Mouse (Mus musculus) ES-E14 (cell line): Measurements from ENCODE around the gene Cpne4.

Source experiments
- CHD2 ChIP-seq: IDR thresholded peaks from 2 replicates; pipeline ENCODE4 v1.6.1; 2014; ENCODE audit warnings: mild to moderate bottlenecking, low read depth, low read length, inconsistent platforms
- HCFC1 ChIP-seq: IDR thresholded peaks from 2 replicates; pipeline ENCODE4 v1.6.1; 2012; ENCODE audit warnings: low read length, inconsistent platforms, borderline replicate concordance; ENCODE audit not compliant: insufficient read depth
- ZC3H11A ChIP-seq: IDR thresholded peaks from 2 replicates; pipeline ENCODE4 v1.6.1; 2012; ENCODE audit warnings: low read depth, mild to moderate bottlenecking, inconsistent platforms, low read length, borderline replicate concordance
- ZNF384 ChIP-seq: IDR thresholded peaks from 2 replicates; pipeline ENCODE4 v1.6.1; 2012; ENCODE audit warnings: low read depth, low read length, inconsistent platforms

- no peak for TF ChIP-seq HCFC1
- TF ChIP-seq ZNF384, result no peak
- TF ChIP-seq ZC3H11A, result no peak
- no peak for TF ChIP-seq CHD2
These were observed 18.7 kb downstream of the Cpne4 start for GRCm38 (mm10) chr9:104565815-104566214.
